Mouse (Mus musculus) layer of hippocampus, postnatal 10 days (tissue): ENCODE measurements at regions not wholly inside any gene's neighbourhood (a gene's known extent, or its start where the extent isn't known, plus 50 kb on each side); places are given as distances from the start of the nearest gene placed in this dataset.
A peak's percentile ranks its signal among the peaks of the same experiment; 100 is the strongest.

Experiments used
- DNase-seq, 2 experiments: peaks; one replicate each; pipeline ENCODE4 v3.0.0; 2021; ENCODE audit warnings: low spot score in 2 of 2

GRCm38 (mm10) chr3:27815201-27815695 is 80.9 kb downstream of the Tmem212 start:
- no peak for DNase-seq

GRCm38 (mm10) chr3:27804271-27804670 is 91.9 kb downstream of the Tmem212 start:
- no peak for DNase-seq

- no peak for DNase-seq
These were observed 80.5 kb upstream of the Fndc3b start for GRCm38 (mm10) chr3:27791633-27791951.

- no peak for DNase-seq
These were observed 80.0 kb upstream of the Fndc3b start for GRCm38 (mm10) chr3:27790932-27791632.

- DNase-seq, result no peak
These were observed 72.8 kb upstream of the Fndc3b start for GRCm38 (mm10) chr3:27783926-27784325.

- no peak for DNase-seq
These were observed 72.4 kb upstream of the Fndc3b start for GRCm38 (mm10) chr3:27783476-27783875.

- peak; percentile 29 to 47 for DNase-seq
These were observed 71.1 kb upstream of the Fndc3b start for GRCm38 (mm10) chr3:27782056-27782765.

GRCm38 (mm10) chr3:27779892-27780291 is 68.8 kb upstream of the Fndc3b start:
- DNase-seq, result no peak

- DNase-seq, result no peak
These were observed 66.6 kb upstream of the Fndc3b start for GRCm38 (mm10) chr3:27777751-27778150.

- no peak for DNase-seq
These were observed 62.1 kb upstream of the Fndc3b start for GRCm38 (mm10) chr3:27773176-27773575.

- no peak for DNase-seq
These were observed 58.3 kb upstream of the Fndc3b start for GRCm38 (mm10) chr3:27769438-27769837.

- DNase-seq, result no peak
These were observed 56.1 kb upstream of the Fndc3b start for GRCm38 (mm10) chr3:27767188-27767587.

- no peak for DNase-seq
These were observed 55.3 kb upstream of the Fndc3b start for GRCm38 (mm10) chr3:27766421-27766820.

GRCm38 (mm10) chr3:27765929-27766328 is 54.8 kb upstream of the Fndc3b start:
- DNase-seq, result no peak

GRCm38 (mm10) chr3:27764556-27764955 is 53.4 kb upstream of the Fndc3b start:
- no peak for DNase-seq

GRCm38 (mm10) chr3:27761031-27761430 is 49.9 kb upstream of the Fndc3b start:
- no peak for DNase-seq
